Mouse (Mus musculus) lung, adult 2 months (tissue): ENCODE results near the gene Zfp235.

Experiments used
- CTCF ChIP-seq: fragments of 200-500 bp; IDR thresholded peaks from 2 replicates; pipeline ENCODE4 v1.5.1; 2011; ENCODE audit warnings: mild to moderate bottlenecking, low read length, control low read depth; ENCODE audit not compliant: insufficient read depth
- POLR2A ChIP-seq: fragments of 200-500 bp; IDR thresholded peaks from 2 replicates; pipeline ENCODE4 v1.6.1; 2011; ENCODE audit warnings: low read depth, mild to moderate bottlenecking, control low read depth, low read length, borderline replicate concordance; ENCODE audit errors: extremely low read depth

DNA sequence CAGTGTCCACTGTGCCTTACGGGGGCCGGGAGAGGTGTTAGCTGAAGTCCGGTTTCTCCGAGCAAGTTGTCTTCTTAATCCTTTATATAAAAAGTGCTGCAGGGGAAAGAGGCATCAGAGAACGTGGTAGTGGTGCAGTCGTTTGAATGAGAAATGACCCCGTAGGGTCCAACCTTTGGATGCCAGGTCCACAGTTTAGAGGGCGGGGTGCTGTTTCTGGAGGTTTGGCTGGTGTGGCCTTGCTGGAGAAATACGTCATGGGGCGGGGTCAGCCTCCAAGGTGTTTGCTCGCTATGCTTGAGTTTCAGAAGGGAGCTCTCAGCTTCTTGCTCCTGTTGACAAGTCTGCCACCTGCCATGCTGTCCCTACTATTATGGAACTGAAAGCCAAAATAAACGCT, 21.0 kb upstream of the Zfp235 start:
- TF ChIP-seq POLR2A (no peak), CTCF (no peak)
